Mouse (Mus musculus): ENCODE measurements at regions not wholly inside any gene's neighbourhood (a gene's known extent, or its start where the extent isn't known, plus 50 kb on each side); places are given as distances from the start of the nearest gene placed in this dataset.

DNA sequence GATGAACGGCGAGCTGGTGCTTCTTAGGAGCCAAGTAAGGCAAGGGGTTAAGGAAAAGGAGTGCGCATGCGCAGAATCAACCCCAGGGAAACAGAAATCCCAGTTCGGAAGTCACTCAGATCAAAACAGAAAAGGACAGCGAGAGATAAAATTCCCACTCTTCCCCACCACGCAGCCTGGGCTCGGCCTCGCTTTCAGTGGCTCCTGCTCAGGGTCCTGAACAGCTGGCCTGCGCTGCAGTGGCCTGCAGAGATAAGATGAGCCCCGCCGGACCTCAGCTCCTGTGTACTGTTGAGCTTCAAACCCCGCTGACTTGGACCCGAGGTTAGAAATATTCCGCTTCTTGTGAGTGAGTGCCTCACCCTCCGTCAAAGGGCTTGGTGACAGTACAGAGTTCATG is 428.3 kb downstream of the Matn1 start:
- no peak for DNase-seq (ENCODE audit: low spot score in 2 of 2)

DNA sequence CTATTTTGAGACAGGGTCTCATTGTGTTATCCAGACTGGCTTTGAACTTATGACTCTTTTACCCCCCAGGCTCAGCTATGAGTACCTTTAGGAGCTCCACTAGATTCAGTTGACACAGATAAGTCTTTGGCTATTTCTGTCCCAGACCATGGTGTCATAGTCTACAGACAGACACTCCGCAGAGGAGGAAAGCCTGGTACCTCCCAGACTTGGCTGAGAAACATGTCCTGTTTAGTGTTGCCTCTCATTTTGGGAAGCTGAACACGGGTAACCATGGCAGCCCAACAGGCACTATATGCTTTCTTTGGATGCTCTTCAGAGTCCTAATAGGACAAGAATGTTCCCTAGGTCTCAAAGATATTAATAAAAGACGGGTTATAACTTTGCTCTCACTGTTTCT is 429.0 kb downstream of the Matn1 start:
- DNase-seq (ENCODE audit: low spot score in 2 of 2): no peak

DNA sequence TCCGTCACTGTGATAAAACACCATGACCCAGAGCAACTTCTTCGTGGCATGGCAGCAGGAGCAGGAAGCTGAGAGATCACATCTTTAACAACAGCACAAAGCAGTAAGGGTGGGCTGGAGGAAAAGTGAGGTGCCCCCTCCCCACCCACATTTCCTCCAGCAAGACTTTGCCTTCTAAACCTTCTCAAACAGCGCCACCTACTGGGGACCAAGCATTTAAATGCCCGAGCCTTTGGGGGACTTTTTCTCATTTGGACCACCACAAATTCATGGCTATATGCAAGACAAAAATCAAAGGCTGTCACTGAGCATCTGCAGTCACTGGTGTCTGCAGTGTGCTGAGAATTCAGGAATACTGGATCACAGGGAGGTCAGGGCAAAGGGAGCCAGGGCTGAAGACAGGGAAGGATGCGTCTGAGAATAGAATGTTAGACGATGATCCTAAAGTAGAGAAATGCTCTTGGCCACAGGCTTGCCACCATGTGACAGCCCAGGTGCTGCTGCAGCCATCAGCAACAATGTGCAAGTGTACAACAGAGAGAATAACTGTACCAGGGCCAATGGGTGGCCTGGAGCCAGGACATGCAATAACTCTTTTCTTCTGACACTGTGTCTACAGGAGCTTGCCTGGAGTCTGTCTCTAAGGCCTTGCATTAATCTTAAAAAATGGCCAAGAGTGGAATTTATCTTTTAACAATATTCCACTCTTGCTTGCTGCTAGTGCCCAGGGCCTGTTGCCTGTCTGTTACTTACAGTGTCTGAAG is 430.5 kb downstream of the Matn1 start:
- no peak for DNase-seq (ENCODE audit: low spot score in 2 of 2)

DNA sequence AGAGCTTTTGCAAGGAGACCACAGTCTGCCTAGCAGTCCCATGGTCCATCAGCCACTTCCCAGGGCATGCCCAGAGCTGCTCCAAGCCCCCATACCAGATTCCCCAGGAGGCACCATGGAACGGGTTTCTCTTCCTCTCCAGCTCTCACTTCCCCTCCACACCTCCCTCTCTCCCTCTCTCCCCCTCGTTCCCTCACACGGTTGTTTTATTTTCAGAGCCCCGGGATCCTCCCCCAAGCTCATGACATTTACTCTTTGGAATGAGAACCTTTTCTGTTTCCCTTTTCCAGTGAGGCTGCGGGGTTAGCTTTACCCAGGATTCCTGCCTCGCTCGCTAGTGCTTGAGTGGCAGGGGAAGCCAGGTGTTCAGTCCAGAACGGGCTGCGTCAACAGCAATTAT is 436.9 kb downstream of the Matn1 start:
- DNase-seq (ENCODE audit: low spot score in 2 of 2): no peak

DNA sequence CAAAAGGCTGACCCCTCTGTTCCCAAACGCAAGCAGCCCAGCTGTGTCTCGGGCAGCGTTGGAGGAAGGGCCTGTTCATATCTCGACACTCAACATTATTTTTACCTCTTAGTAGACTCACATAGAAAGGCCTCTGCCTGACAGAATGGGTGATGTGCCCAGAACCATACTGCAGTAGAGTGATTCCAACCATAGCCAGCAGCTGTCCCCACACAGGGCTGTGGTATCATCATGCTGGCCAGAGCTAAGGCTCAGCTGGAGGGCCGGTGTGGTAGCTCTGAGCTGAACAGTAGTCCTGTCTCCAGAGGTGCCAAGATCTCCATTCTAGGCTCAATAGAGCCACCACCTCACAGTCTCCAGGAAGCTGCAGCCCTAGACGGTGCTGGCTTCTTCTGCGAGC is 437.3 kb downstream of the Matn1 start:
- DNase-seq (ENCODE audit: low spot score in 2 of 2): no peak

DNA sequence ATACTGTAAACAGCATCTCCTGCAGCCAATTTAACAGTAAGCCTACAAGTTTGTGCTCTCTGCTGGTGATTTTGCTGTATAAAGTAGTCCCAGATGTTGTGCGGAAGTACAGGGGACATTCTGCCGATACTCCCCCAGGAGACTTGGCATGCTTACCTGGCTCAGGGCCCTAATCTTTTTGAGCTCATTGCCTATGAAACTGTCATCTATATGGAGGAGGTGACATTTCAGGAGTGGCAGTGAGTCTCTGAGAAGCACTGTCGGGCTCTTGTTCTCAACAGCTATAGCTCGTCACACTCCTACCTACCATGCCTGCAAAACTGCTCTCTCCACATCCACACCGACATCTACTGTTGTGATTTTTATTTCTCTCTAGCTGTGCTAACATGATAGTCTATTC is 439.7 kb downstream of the Matn1 start:
- DNase-seq (ENCODE audit: low spot score in 2 of 2): no peak

DNA sequence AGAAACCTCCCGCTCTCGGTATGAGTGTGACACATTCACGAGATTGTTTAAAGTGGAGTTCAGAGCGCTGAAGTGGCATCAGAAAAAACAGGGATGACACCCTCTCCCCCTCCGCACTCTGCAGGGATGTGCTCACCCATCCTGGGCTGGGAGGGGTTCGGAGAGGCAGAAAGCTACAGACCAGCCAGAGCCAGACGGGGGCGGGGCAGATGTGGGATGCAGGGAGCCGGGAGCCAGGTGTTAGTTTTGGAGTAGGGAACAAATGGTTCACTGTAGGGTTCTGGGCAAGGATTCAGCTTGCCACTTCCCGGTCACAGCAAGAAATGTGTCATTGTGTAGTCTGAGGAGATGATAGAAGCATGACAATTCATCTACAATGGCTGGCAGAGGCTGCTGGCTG is 442.8 kb downstream of the Matn1 start:
- no peak for DNase-seq (ENCODE audit: low spot score in 2 of 2)

DNA sequence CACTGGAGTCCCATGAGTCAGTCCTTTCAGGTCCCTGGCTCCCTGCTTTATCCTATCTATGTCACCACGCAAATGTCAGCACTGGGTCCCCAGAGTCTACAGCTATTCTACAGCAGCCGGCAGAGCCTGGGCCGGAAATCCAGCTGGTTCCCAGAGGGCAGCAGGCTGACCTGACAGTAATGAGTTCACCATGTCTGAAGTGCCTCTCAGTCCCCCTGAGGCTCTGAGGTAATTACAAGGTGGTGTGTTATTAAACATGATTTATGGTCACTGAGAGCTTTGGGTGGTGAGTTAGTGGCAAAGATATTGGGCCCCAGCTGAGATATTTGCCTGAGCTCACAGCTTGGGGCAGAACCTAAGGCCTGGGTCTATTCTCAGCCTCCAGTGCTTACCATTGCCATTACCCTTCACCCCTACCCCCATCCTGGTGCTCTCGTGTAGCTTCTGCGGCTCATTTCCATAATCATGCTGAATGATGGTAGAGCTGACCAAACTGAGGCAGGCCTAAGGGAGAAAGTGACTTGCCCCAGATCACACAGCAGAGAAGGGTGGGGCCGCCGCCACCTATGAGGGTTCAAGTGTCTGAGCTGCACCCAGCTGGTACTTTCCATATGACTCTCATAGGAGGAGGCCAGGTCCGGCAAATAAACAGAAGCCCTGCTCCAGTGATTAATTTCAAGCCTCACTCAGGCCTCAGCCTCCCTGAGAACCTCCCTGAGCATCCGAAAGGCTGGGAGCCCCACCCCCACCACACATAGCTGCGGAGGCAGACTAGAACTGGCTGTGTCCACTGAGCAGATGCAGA is 446.8 kb downstream of the Ptpru start:
- DNase-seq (ENCODE audit: low spot score in 2 of 2): no peak

DNA sequence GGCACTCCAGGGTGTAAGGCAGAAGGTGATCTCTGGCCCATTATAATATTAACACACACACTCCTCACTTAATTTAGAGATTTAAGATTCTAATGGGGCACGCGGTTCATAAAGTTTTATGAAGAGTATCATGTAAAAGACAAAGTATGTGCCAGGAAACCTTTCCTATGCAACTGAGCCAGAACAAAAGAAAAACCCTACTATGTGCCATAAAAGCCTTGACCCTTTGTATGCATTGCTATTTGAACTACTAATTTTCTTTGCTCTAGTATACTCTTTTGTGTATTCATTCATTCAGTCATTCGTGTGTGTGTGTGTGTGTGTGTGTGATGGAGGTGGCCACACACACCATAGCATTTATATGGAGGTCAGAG is 446.2 kb downstream of the Ptpru start:
- no peak for DNase-seq (ENCODE audit: low spot score in 2 of 2)

DNA sequence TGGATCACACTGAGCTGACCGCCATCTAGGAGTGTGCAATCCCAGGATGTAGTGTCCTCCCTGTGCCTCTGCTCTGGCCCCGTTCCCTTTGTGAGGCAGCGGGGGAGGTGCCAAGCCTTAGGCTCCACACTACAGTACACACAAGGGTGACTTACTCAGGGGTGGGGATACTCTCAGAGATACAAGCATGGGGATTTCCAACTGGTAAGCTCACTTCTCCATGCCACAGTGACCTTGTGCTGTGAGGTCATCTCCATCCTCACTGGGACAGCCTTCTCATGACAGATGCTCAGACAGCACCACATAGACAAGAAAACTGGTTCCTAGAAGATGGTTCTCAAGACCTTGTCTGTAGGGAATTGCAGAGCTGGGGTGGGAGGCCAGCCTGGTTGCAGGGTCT is 445.6 kb downstream of the Ptpru start:
- no peak for DNase-seq (ENCODE audit: low spot score in 2 of 2)

DNA sequence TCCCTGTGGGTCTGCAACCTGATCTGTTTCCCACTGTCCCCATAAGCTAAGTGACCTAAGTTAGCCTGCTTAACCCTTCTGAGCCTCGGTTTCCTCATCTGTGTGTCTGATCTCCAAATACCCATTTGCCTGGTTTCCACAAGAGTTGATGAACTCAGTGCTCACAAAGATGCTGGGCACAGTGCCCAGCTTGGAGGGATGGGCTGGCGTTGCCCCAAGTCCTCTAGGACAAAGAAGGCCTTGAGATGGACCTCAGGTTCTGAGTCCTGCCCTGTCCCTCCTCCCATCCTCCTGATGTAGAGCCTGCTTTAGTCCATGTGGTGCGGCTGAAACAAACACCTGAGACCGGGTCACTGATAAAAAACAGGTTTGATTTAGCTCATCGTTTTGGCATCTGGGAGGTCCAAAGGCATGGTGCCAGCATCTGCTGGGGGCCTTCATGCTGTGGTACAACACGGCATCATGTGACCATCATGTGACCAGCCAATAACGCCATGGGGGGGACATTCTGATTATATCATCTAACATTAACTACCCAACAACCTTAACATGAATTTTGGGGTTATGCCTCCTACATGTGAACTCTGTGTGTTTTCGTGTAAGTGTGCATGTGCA is 441.8 kb downstream of the Ptpru start:
- no peak for DNase-seq (ENCODE audit: low spot score in 2 of 2)

DNA sequence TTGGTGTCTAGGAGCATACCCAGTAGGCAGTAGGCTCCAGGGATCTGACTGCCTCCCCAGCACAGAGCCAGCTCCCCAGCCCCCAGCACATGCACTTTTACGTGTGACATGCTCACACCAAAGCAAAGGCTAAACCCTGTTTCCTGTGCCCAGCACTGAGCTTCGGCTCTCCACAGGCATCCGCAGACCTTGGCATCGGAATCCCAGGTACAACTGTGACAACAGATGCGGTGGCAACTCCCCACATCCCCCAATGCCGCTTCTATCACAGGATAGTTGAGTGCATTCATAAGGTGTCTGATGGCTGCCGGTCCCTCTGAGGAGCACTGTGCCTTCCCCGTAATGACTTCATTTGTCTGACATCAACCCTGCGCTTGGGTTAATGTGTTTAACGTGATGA is 440.9 kb downstream of the Ptpru start:
- no peak for DNase-seq (ENCODE audit: low spot score in 2 of 2)

DNA sequence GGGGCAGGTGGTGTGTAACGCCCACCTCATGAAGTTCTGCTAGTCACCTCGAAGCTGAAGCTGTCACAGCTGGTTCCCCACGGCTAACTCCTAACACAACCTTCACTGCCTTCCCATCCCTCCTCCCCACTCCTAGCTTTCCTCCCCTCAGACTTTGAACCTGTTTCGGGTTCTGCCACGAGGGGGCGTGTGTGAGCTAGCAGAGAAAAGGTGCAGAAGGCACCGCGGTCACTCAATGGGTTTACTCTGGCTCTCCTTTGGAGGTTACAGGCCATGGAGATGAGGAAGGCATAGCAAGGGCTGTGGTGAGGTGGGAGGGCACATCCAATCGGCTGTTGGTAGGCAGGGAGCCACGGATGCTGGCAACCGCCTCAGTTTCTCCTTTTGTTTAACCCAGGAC is 437.3 kb downstream of the Ptpru start:
- no peak for DNase-seq (ENCODE audit: low spot score in 2 of 2)

DNA sequence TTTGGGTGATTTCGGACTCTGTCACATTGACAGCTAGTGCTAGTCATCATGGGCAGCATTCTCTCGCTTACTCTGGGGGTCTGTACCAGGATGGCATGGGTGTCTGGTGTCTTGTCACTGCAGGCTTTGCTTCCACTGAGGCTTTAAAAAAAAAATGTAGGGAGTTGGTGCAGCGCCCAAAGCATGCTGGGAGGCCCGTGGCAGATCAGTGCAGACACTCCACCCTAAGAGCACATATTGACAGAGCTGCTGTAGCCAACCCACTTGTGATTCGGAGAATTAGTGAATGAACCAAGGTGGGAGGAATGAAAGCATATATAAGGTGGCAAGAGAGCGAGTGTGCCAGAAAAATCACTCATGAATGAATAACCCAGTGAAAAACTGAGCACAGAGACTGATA is 436.8 kb downstream of the Ptpru start:
- DNase-seq (ENCODE audit: low spot score in 2 of 2): no peak

DNA sequence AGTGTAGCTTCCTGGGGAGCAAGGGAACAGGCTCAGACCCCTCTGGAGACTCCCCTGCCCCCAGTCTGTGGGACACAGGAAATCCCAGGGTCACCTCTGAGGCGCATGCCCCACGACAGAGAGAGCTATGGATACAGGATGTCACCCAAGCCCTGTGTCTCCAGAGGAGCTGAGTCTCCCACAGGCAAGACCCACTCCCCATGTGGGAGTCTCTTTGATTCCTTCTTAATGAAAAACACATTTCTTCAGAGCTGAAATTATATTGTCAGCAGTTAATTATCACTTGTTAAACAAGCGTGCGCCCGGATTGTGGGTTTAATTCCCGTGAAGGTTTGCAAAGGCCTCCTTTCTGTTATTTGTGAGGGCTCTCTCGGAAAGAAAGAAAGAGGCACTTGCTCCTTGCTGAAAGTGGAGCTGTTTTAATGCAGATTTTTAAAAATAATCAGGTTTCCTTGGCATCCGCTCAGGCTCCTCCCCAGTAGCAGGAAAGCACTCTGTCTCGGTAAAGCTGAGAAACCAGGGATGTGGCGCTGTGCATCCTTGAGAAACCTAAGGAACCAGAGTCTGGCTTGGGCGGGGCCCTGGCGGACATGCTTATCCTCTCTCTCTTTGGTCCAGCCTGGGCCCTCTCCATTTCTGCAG is 432.6 kb downstream of the Ptpru start:
- DNase-seq (ENCODE audit: low spot score in 2 of 2): no peak

DNA sequence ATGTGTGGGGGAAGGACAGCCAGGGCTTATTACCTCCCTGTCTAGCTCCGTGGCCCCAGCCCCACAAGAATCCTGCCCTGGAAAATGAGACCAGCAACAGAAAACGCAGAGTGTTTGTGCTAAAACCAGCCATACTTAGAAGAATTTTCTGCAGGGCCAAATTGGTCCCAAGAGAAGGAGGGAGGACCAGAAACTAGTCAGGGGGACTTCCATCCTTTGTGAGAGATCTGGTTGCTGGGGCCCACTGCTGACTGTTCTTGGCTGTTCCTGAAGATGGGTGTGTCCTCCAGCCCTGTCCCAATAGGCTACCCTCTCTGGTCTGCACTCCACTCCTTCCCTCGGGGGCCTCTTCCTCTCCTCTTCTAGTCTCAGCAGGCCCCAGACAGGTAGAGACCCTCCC is 430.6 kb downstream of the Ptpru start:
- no peak for DNase-seq (ENCODE audit: low spot score in 2 of 2)

DNA sequence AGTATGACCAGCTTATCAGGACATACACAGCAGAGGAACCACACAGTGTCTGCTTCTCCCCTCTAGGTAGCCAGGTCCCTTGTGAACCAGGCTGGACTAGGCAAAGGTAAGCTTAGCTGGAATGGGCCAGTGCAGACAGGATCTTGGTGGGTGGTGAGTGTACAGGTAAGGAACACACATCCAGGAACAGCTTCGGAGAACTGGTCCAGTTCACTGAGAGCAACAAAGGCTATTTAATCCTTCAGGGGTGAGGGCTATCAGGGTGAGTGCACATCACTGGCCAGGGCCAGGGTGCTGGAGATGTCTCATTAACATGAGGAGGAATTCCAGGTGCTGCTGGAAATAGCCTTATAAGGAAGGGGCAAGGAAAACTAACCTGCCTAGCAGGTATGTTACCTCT is 429.4 kb downstream of the Ptpru start:
- no peak for DNase-seq (ENCODE audit: low spot score in 2 of 2)

DNA sequence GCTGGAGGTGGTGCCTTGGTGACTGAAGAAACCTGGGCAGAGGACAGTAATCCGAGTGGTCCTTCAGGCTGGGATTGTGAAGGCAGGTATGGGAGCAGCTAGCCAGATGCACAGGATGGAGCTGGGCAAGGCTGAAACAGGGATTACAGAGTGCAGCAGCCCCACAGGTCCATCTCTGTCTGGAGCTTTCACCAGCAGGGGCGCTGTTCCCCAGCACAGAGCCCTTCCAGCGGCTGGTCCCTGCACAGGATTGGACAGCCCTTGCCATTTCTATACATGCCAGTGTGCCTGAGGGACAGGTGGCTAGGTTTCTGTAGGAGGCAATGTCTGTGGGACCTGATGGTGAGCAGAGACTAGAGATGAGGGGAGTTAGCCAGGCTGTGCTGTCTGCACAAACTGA is 428.3 kb downstream of the Ptpru start:
- no peak for DNase-seq (ENCODE audit: low spot score in 2 of 2)

DNA sequence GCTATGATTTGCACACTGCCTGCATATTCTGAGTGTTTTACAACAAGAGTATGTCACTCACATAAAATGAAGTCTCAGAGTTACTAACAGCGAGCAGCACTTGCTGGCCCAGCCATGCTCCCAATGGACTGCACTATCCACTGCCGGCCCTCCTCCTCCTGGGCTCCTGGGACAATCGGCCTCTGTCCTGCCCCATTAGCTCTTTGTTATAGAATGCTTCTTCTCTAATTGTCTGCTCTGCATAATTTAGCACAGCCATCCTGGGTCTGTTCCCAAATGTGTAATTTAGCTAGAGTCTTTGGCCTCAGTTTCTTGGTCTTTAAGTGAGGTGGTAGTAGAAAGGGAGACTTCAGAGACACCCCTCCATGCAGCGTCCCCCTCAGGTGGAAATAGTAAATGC is 426.2 kb downstream of the Ptpru start:
- no peak for DNase-seq (ENCODE audit: low spot score in 2 of 2)

DNA sequence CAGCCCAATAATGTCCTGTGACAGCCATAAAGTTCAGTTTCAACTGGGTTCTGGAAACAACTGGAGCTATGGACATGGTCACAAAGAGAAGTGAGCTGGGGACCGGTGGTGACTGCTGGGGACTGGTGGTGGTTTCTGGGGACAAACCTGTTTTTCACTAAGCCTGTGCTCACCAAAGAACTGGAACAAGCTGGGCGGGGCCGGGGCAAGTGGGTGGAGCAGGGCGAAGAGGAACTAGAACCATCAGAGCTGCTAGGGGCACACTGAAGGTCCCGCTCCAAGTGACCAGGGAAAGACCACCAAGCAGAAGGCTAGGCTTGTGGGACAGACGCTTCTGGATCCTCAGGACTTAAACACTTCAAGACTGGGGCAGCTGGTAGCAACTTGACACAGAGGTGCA is 424.7 kb downstream of the Ptpru start:
- no peak for DNase-seq (ENCODE audit: low spot score in 2 of 2)

DNA sequence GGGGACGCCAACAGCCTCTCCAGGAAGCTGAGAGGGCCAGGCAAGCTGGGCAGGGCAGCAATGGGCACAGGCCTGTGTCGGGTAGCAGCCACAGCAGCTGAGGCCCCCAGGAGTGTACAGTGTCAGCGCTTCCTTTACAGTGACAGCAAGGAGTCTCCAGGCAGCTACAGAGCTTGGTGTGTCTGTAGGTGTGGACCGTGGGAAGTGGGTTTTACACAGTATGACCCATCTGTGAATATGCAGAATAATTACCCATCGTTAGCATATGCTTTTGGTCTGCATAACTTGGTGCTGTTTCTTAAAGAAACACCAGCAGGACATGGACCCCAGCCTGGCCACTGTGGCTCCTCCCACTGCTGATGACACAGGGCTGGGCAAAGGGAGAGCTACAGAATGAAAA is 422.6 kb downstream of the Ptpru start:
- DNase-seq (ENCODE audit: low spot score in 2 of 2): no peak

DNA sequence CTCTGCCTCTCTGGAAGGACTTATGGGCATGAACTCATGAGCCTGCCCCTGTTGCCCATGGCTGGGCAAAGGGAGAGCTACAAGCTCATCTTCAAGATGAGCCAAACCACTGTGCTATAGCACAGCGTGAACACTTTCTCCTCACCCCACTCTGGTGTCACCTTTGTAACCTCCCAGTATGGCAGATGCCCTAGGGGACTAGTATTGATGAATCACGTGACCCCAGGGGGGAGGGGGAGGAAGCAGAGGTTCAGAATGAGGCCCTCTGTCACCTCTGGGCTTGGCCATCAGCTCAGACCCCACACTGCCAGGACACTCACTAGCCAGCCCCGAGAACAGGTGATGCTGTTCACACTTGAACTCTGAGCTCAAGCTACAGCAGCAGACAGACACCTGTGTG is 421.9 kb downstream of the Ptpru start:
- no peak for DNase-seq (ENCODE audit: low spot score in 2 of 2)
